In genomic region chr12:102703111-102703412, GRCm38 (mm10) we compare ENCODE assay signal across 9 mouse cellular contexts. TPM values are rescaled to one million over a fixed set of nuclear protein-coding genes. Genes with fewer than 3 reads are reported as not detected.
DNase-seq lines count a peak whose midpoint lies in the region; ATAC-seq and TF ChIP-seq lines count a peak whose summit lies in the region.
"Had no signal": no experiment of that assay in that cellular context is flagged by ENCODE, and none has a peak within 500 bp of the region (broad histone marks: within the 10 kb centered on the region; RNA-seq: fewer than 3 reads in every experiment).

No protein-coding gene starts in this region.

- no peak for ATAC-seq in heart, embryonic 11.5 days (replicated peaks; ENCODE audit: insufficient number of reproducible peaks, low FRiP score, low TSS enrichment)
- no peak for ATAC-seq in hindbrain, postnatal 0 days

- no peaks in the 10 kb centered on the region for H3K36me3 ChIP-seq in heart, embryonic 11.5 days (ENCODE audit: control insufficient read depth, insufficient read depth, low read length)
- no peaks in the 10 kb centered on the region for H3K36me3 ChIP-seq in ES-E14 (ENCODE audit: control insufficient read depth, insufficient read depth, low read length, poor library complexity, severe bottlenecking)
- H3K36me3 ChIP-seq in embryonic facial prominence, embryonic 10.5 days (replicated peaks): 0 out of 2 replicates have a peak, but pooled peaks cover 4% of the 10 kb centered on the region
- no peaks in the 10 kb centered on the region for H3K36me3 ChIP-seq in hindbrain, postnatal 0 days (ENCODE audit: insufficient read depth, low read length)

- peaks cover 24% of the 10 kb centered on the region for H3K4me1 ChIP-seq in heart, embryonic 11.5 days (ENCODE audit: control insufficient read depth, insufficient read depth, low read length)
- peaks cover 16 to 53% of the 10 kb centered on the region in 2 experiments for H3K4me1 ChIP-seq in ES-E14 (ENCODE audit: control insufficient read depth in 2 of 2, insufficient read depth in 2 of 2, low read length in 2 of 2, poor library complexity in 1 of 2)
- peaks cover 72% of the 10 kb centered on the region for H3K4me1 ChIP-seq in embryonic facial prominence, embryonic 10.5 days
- peaks cover 16% of the 10 kb centered on the region for H3K4me1 ChIP-seq in hindbrain, postnatal 0 days (ENCODE audit: insufficient read depth, low read length)

- no peak overlapping the region for H3K9ac ChIP-seq in heart, embryonic 11.5 days (ENCODE audit: low read depth, low read length)
- peak overlapping the region; percentile 78; the same call in 1 of the 2 replicates for H3K9ac ChIP-seq in ES-E14 (ENCODE audit: insufficient read depth, low read depth, low read length, poor library complexity, severe bottlenecking)
- peak overlapping the region; percentile 80; the same call in 1 of the 2 replicates for H3K9ac ChIP-seq in hindbrain, postnatal 0 days (replicated peaks; ENCODE audit: low read length)

- no peak for DNase-seq in heart, postnatal 36 days
- DNase-seq in ES-E14 (ENCODE audit: low read depth, low spot score): no peak
- peak; percentile 25 for DNase-seq in embryonic facial prominence, embryonic 10.5 days (ENCODE audit: low spot score)
- DNase-seq in hindbrain, postnatal 0 days (ENCODE audit: low spot score): peak; percentile 75
- DNase-seq in lung, postnatal 36 days: peak; percentile 63
- no peak for DNase-seq in spleen, postnatal 14 days (ENCODE audit: low spot score in 2 of 2)
- no peak for DNase-seq in thymus, postnatal 0 days (ENCODE audit: low spot score)

- in situ Hi-C loops in ES-E14 (cut with MboI; ENCODE audit: low sequenced_read_pairs in 2 of 2, unreplicated experiment in 2 of 2): no loop called here

- peak overlapping the region; percentile 12; the same call in 1 of the 2 replicates for H3K4me3 ChIP-seq in heart, embryonic 11.5 days (ENCODE audit: low read depth, low read length)
- H3K4me3 ChIP-seq in ES-E14 (ENCODE audit: insufficient read depth in 1 of 2, low read depth in 1 of 2, low read length in 2 of 2, poor library complexity in 1 of 2, severe bottlenecking in 1 of 2): peak overlapping the region; percentile 92 to 96
- H3K4me3 ChIP-seq in embryonic facial prominence, embryonic 10.5 days: peak overlapping the region; percentile 77
- H3K4me3 ChIP-seq in hindbrain, postnatal 0 days (ENCODE audit: low read length): peak overlapping the region; percentile 71

- peak; percentile 53 for TF ChIP-seq CTCF in hindbrain, postnatal 0 days (IDR thresholded peaks at IDR 0.05; ENCODE audit: low read depth)

- H3K27ac ChIP-seq in heart, embryonic 11.5 days (ENCODE audit: low read depth, low read length): no peak overlapping the region
- peak overlapping the region; percentile 48; the same call in 1 of the 2 replicates for H3K27ac ChIP-seq in ES-E14 (ENCODE audit: insufficient read depth, low read depth, low read length, poor library complexity, severe bottlenecking)
- peak overlapping the region; percentile 71 for H3K27ac ChIP-seq in embryonic facial prominence, embryonic 10.5 days (replicated peaks)
- peak overlapping the region; percentile 65 for H3K27ac ChIP-seq in hindbrain, postnatal 0 days

- 13% methylated on average over 4 of the region's 4 CpGs for WGBS in heart, embryonic 11.5 days (ENCODE audit: insufficient replicate concordance)
- 4% methylated on average over 4 of the region's 4 CpGs for WGBS in embryonic facial prominence, embryonic 10.5 days
- WGBS in hindbrain, postnatal 0 days: 1% methylated on average over 4 of the region's 4 CpGs

- H3K4me2 ChIP-seq in heart, embryonic 11.5 days: peak overlapping the region; percentile 96
- peak overlapping the region; percentile 69 for H3K4me2 ChIP-seq in hindbrain, postnatal 0 days (ENCODE audit: low read depth, low read length)

- H3K9me3 ChIP-seq in heart, embryonic 11.5 days (replicated peaks; ENCODE audit: control insufficient read depth, low read length): no peaks in the 10 kb centered on the region
- no peaks in the 10 kb centered on the region for H3K9me3 ChIP-seq in ES-E14 (ENCODE audit: control insufficient read depth, insufficient read depth, low read depth, low read length)
- no peaks in the 10 kb centered on the region for H3K9me3 ChIP-seq in embryonic facial prominence, embryonic 10.5 days
- H3K9me3 ChIP-seq in hindbrain, postnatal 0 days (ENCODE audit: low read length): no peaks in the 10 kb centered on the region

- H3K27me3 ChIP-seq in heart, embryonic 11.5 days (ENCODE audit: control insufficient read depth, insufficient read depth, low read length): peaks cover 14% of the 10 kb centered on the region
- peaks cover 20% of the 10 kb centered on the region for H3K27me3 ChIP-seq in embryonic facial prominence, embryonic 10.5 days (replicated peaks; ENCODE audit: low read depth, poor library complexity, severe bottlenecking)
- no peaks in the 10 kb centered on the region for H3K27me3 ChIP-seq in hindbrain, postnatal 0 days (ENCODE audit: insufficient read depth, low read length)

- intact Hi-C loops in heart, postnatal 36 days (cut with DNase I): no loop called here

TF ChIP-seq in ES-E14, 5 proteins besides CTCF, POLR2A, EP300 and RAD21:
- no peak for TF ChIP-seq HCFC1 (IDR thresholded peaks at IDR 0.05; ENCODE audit: borderline replicate concordance, insufficient read depth, low read length)
- TF ChIP-seq CHD2 (IDR thresholded peaks at IDR 0.05; ENCODE audit: low read depth, low read length): no peak
- no peak for TF ChIP-seq MAFK (IDR thresholded peaks at IDR 0.05; ENCODE audit: insufficient read depth, low read depth, low read length)
- no peak for TF ChIP-seq ZC3H11A (IDR thresholded peaks at IDR 0.05; ENCODE audit: borderline replicate concordance, low read depth, low read length)
- TF ChIP-seq ZNF384 (IDR thresholded peaks at IDR 0.05; ENCODE audit: low read depth, low read length): no peak

RNA-seq across cellular contexts. Expression of gene Itpk1, which starts 1.7 kb away (rescaled TPM):
- polyA plus RNA-seq in heart, embryonic 11.5 days (2014; fragmentation: Nextera tagmentation; extraction: Ambion mirVana): 3.2 and 3.5 TPM in 2 replicates
- total RNA-seq in heart, postnatal 36 days (2021): 1 to 10 TPM; 6.8 to 8.8 TPM
- total RNA-seq in ES-E14 (2012; rRNA removed): 33.1 and 40.6 TPM in 2 replicates
- polyA plus RNA-seq in embryonic facial prominence, embryonic 10.5 days (2016; fragmentation: Nextera tagmentation; extraction: Ambion mirVana): 13.7 and 17.7 TPM in 2 replicates
- 69.0 and 73.9 TPM in 2 replicates for total RNA-seq in hindbrain, postnatal 0 days (2014; rRNA removed)
- 34.1 and 35.7 TPM in 2 replicates for polyA plus RNA-seq in hindbrain, postnatal 0 days (2015; fragmentation: Nextera tagmentation; extraction: Ambion mirVana)
- polyA plus RNA-seq in thymus, postnatal 0 days (2015; fragmentation: Nextera tagmentation; extraction: Ambion mirVana): 18.6 and 19.9 TPM in 2 replicates

RNA-seq across cellular contexts. Expression of gene Moap1, which starts 40.4 kb away (rescaled TPM):
- 21.1 and 23.7 TPM in 2 replicates for polyA plus RNA-seq in heart, embryonic 11.5 days (2014; fragmentation: Nextera tagmentation; extraction: Ambion mirVana)
- total RNA-seq in heart, postnatal 36 days (2021): 1 to 10 TPM; 7.6 to 7.7 TPM
- 4.0 and 8.8 TPM in 2 replicates for total RNA-seq in ES-E14 (2012; rRNA removed)
- polyA plus RNA-seq in embryonic facial prominence, embryonic 10.5 days (2016; fragmentation: Nextera tagmentation; extraction: Ambion mirVana): 35.4 and 36.9 TPM in 2 replicates
- total RNA-seq in hindbrain, postnatal 0 days (2014; rRNA removed): 13.9 and 20.7 TPM in 2 replicates
- polyA plus RNA-seq in hindbrain, postnatal 0 days (2015; fragmentation: Nextera tagmentation; extraction: Ambion mirVana): 62.3 and 64.9 TPM in 2 replicates
- polyA plus RNA-seq in thymus, postnatal 0 days (2015; fragmentation: Nextera tagmentation; extraction: Ambion mirVana): 15.3 and 16.1 TPM in 2 replicates

RNA-seq across cellular contexts. Expression of gene Tmem251, which starts 40.5 kb away (rescaled TPM):
- 7.4 and 7.9 TPM in 2 replicates for polyA plus RNA-seq in heart, embryonic 11.5 days (2014; fragmentation: Nextera tagmentation; extraction: Ambion mirVana)
- total RNA-seq in heart, postnatal 36 days (2021): 1 to 10 TPM; 3.7 to 3.9 TPM
- total RNA-seq in ES-E14 (2012; rRNA removed): 2.9 and 4.0 TPM in 2 replicates
- polyA plus RNA-seq in embryonic facial prominence, embryonic 10.5 days (2016; fragmentation: Nextera tagmentation; extraction: Ambion mirVana): 9.7 and 11.2 TPM in 2 replicates
- 4.3 and 7.1 TPM in 2 replicates for total RNA-seq in hindbrain, postnatal 0 days (2014; rRNA removed)
- polyA plus RNA-seq in hindbrain, postnatal 0 days (2015; fragmentation: Nextera tagmentation; extraction: Ambion mirVana): 11.2 and 12.2 TPM in 2 replicates
- 18.6 and 20.5 TPM in 2 replicates for polyA plus RNA-seq in thymus, postnatal 0 days (2015; fragmentation: Nextera tagmentation; extraction: Ambion mirVana)

RNA-seq across cellular contexts. Expression of gene Gm28051, which starts 54.5 kb away (rescaled TPM):
- not detected in 2 replicates for polyA plus RNA-seq in heart, embryonic 11.5 days (2014; fragmentation: Nextera tagmentation; extraction: Ambion mirVana)
- not detected for total RNA-seq in heart, postnatal 36 days (2021)
- not detected in 2 replicates for total RNA-seq in ES-E14 (2012; rRNA removed)
- not detected in 2 replicates for polyA plus RNA-seq in embryonic facial prominence, embryonic 10.5 days (2016; fragmentation: Nextera tagmentation; extraction: Ambion mirVana)
- not detected in 2 replicates for total RNA-seq in hindbrain, postnatal 0 days (2014; rRNA removed)
- not detected in 2 replicates for polyA plus RNA-seq in hindbrain, postnatal 0 days (2015; fragmentation: Nextera tagmentation; extraction: Ambion mirVana)
- not detected in 2 replicates for polyA plus RNA-seq in thymus, postnatal 0 days (2015; fragmentation: Nextera tagmentation; extraction: Ambion mirVana)
- total RNA-seq: layer of hippocampus, adult 18-20 months had no signal

RNA-seq across cellular contexts. Expression of gene Gon7, which starts 54.5 kb away (rescaled TPM):
- polyA plus RNA-seq in heart, embryonic 11.5 days (2014; fragmentation: Nextera tagmentation; extraction: Ambion mirVana): 25.2 and 26.4 TPM in 2 replicates
- 1 to 10 TPM; 9.3 to 9.4 TPM for total RNA-seq in heart, postnatal 36 days (2021)
- total RNA-seq in ES-E14 (2012; rRNA removed): 31.8 and 34.2 TPM in 2 replicates
- 49.3 and 53.7 TPM in 2 replicates for polyA plus RNA-seq in embryonic facial prominence, embryonic 10.5 days (2016; fragmentation: Nextera tagmentation; extraction: Ambion mirVana)
- 10.2 and 10.8 TPM in 2 replicates for total RNA-seq in hindbrain, postnatal 0 days (2014; rRNA removed)
- 31.4 and 33.9 TPM in 2 replicates for polyA plus RNA-seq in hindbrain, postnatal 0 days (2015; fragmentation: Nextera tagmentation; extraction: Ambion mirVana)
- polyA plus RNA-seq in thymus, postnatal 0 days (2015; fragmentation: Nextera tagmentation; extraction: Ambion mirVana): 28.4 and 31.8 TPM in 2 replicates

Comparison
In these comparisons a context has a peak if more than half of its experiments do, and no peak if none do; other contexts are left out.
1. H3K4me3 ChIP-seq: peak in every context shown above with its lines; median percentile 94 in ES-E14; 77 in embryonic facial prominence, embryonic 10.5 days; 71 in hindbrain, postnatal 0 days; 12 in heart, embryonic 11.5 days.
2. DNase-seq: peak in embryonic facial prominence, embryonic 10.5 days (single experiment), hindbrain, postnatal 0 days (single experiment) and lung, postnatal 36 days (single experiment); none in heart, postnatal 36 days (0 of 2), ES-E14 (single experiment), spleen, postnatal 14 days (0 of 2) and thymus, postnatal 0 days (single experiment).